Mouse (Mus musculus) bone marrow macrophage, adult 2 months (primary cell): ENCODE results near the gene Klf12.

Source experiments
- CTCF ChIP-seq: IDR thresholded peaks from 2 replicates; pipeline ENCODE4 v1.5.1; 2012; ENCODE audit warnings: low read depth, mild to moderate bottlenecking, low read length, moderate library complexity
- POLR2A ChIP-seq: IDR thresholded peaks from 2 replicates; pipeline ENCODE4 v1.6.1; 2012; ENCODE audit warnings: mild to moderate bottlenecking, low read depth, low read length, borderline replicate concordance

DNA sequence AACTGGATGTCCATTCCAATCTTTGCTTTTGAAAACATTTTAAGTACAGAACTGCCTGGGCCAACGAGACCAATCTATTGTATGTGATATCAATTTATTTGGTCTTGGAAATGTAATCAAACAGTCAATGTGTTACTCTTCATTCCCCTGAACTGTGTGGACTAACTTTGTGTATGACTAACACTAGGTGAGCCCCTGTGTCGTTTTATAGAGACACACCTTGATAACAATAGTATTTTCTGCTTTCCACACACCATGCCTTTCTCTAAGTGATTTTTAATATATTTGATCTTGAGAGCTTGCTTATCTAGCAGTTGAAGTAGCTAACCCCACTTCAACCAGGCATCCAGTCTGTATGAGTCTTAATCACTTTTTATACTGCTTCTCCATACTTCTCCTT is 398.0 kb downstream of the Klf12 start:
- no peak for TF ChIP-seq CTCF
- TF ChIP-seq POLR2A = no peak
